Mouse (Mus musculus) MEL (cell line): ENCODE measurements around the gene Atp1b3. TPM values are rescaled to one million over a fixed set of nuclear protein-coding genes. Genes with fewer than 3 reads are reported as not detected.

Experiments
- DNase-seq: peaks from one replicate; pipeline ENCODE4 v3.0.0; 2011; ENCODE audit warnings: low read depth, low spot score
- H3K27ac ChIP-seq: 2 replicates; pipeline ENCODE4 v1.5.1; 2012; ENCODE audit warnings: low read depth, mild to moderate bottlenecking, control low read depth, low read length, moderate library complexity; ENCODE audit not compliant: control insufficient read depth
- H3K27me3 ChIP-seq, 2 experiments: fragments of 150-350 bp in 1 of 2; sonication (generic) in 1 of 2; 2 replicates each; pipeline ENCODE4 v1.6.1; 2012; ENCODE audit warnings: low read length in 2 of 2, mild to moderate bottlenecking in 2 of 2, improper control_type of control experiment in 1 of 2, moderate library complexity in 1 of 2; ENCODE audit not compliant: insufficient read depth in 2 of 2, control insufficient read depth in 1 of 2
- H3K36me3 ChIP-seq, 2 experiments: 2 replicates each; pipeline ENCODE4 v1.6.1; 2012 to 2014; ENCODE audit warnings: low read length in 2 of 2, improper control_type of control experiment in 1 of 2, inconsistent platforms in 1 of 2, mild to moderate bottlenecking in 1 of 2; ENCODE audit not compliant: insufficient read depth in 2 of 2, control insufficient read depth in 1 of 2
- H3K4me1 ChIP-seq, 2 experiments: fragments of 150-350 bp in 1 of 2; sonication (generic) in 1 of 2; 2 replicates each; pipeline ENCODE4 v1.6.1; 2012; ENCODE audit warnings: low read length in 2 of 2, improper control_type of control experiment in 1 of 2, mild to moderate bottlenecking in 1 of 2; ENCODE audit not compliant: insufficient read depth in 2 of 2, control insufficient read depth in 1 of 2
- H3K4me3 ChIP-seq, 2 experiments: fragments of 150-350 bp in 1 of 2; sonication (generic) in 1 of 2; 2 replicates each; pipeline ENCODE4 v1.5.1; 2012; ENCODE audit warnings: low read depth in 2 of 2, low read length in 2 of 2, mild to moderate bottlenecking in 2 of 2, moderate library complexity in 2 of 2, control low read depth in 1 of 2, improper control_type of control experiment in 1 of 2; ENCODE audit not compliant: control insufficient read depth in 1 of 2, insufficient read depth in 1 of 2
- H3K79me2 ChIP-seq: 2 replicates; pipeline ENCODE4 v1.6.1; 2012; ENCODE audit warnings: mild to moderate bottlenecking, low read length, moderate library complexity; ENCODE audit not compliant: control insufficient read depth, poor library complexity, insufficient read depth
- H3K9ac ChIP-seq: 2 replicates; pipeline ENCODE4 v1.6.1; 2012; ENCODE audit warnings: low read depth, mild to moderate bottlenecking, control low read depth, low read length, moderate library complexity; ENCODE audit not compliant: control insufficient read depth, poor library complexity, severe bottlenecking
- H3K9me3 ChIP-seq: fragments of 150-350 bp; sonication (generic); replicated peaks from 2 replicates; pipeline ENCODE4 v1.6.1; 2012; ENCODE audit warnings: mild to moderate bottlenecking, low read length, improper control_type of control experiment, moderate library complexity; ENCODE audit not compliant: insufficient read depth
- CHD1 ChIP-seq: IDR thresholded peaks from 2 replicates; pipeline ENCODE4 v1.6.1; 2012; ENCODE audit warnings: low read depth, mild to moderate bottlenecking, inconsistent platforms, low read length, improper control_type of control experiment
- CTCF ChIP-seq, 3 experiments: IDR thresholded peaks in 2 of 3; conservative IDR thresholded peaks in 1 of 3; 2 replicates each; pipeline ENCODE4 v1.5.1; 2011 to 2012; ENCODE audit warnings: low read length in 3 of 3, low read depth in 2 of 3, mild to moderate bottlenecking in 2 of 3, improper control_type of control experiment in 1 of 3, inconsistent platforms in 1 of 3, mixed read lengths in 1 of 3, moderate library complexity in 1 of 3; ENCODE audit not compliant: control insufficient read depth in 1 of 3, insufficient read depth in 1 of 3, poor library complexity in 1 of 3, severe bottlenecking in 1 of 3
- E2F4 ChIP-seq: IDR thresholded peaks from 2 replicates; pipeline ENCODE4 v1.6.1; 2011; ENCODE audit warnings: low read depth, low read length, improper control_type of control experiment, borderline replicate concordance
- ELF1 ChIP-seq: IDR thresholded peaks from 2 replicates; pipeline ENCODE4 v1.6.1; 2014; ENCODE audit warnings: low read depth, mild to moderate bottlenecking, inconsistent platforms, low read length, improper control_type of control experiment, moderate library complexity
- GATA1 ChIP-seq: IDR thresholded peaks from 2 replicates; pipeline ENCODE4 v1.6.1; 2011; ENCODE audit warnings: low read depth, low read length, improper control_type of control experiment
- HCFC1 ChIP-seq: IDR thresholded peaks from 2 replicates; pipeline ENCODE4 v1.6.1; 2012; ENCODE audit warnings: low read depth, mild to moderate bottlenecking, inconsistent platforms, low read length, improper control_type of control experiment, moderate library complexity
- KAT2A ChIP-seq: conservative IDR thresholded peaks from 2 replicates; pipeline ENCODE4 v1.6.1; 2012; ENCODE audit warnings: low read depth, low read length, improper control_type of control experiment, inconsistent platforms
- MAFK ChIP-seq: IDR thresholded peaks from 2 replicates; pipeline ENCODE4 v1.6.1; 2011; ENCODE audit warnings: low read depth, mild to moderate bottlenecking, low read length, improper control_type of control experiment, borderline replicate concordance
- MAX ChIP-seq: IDR thresholded peaks from 2 replicates; pipeline ENCODE4 v1.6.1; 2011; ENCODE audit warnings: low read length, improper control_type of control experiment
- MYB ChIP-seq: IDR thresholded peaks from 2 replicates; pipeline ENCODE4 v1.6.1; 2011; ENCODE audit warnings: mild to moderate bottlenecking, low read depth, low read length, improper control_type of control experiment
- NRF1 ChIP-seq: IDR thresholded peaks from 2 replicates; pipeline ENCODE4 v1.6.1; 2014; ENCODE audit warnings: low read depth, mild to moderate bottlenecking, inconsistent platforms, low read length, improper control_type of control experiment, moderate library complexity; ENCODE audit not compliant: poor library complexity, insufficient read depth, severe bottlenecking
- POLR2A ChIP-seq, 2 experiments: IDR thresholded peaks; 2 replicates each; pipeline ENCODE4 v1.6.1; 2011 to 2012; ENCODE audit warnings: low read length in 2 of 2, mild to moderate bottlenecking in 2 of 2, control low read depth in 1 of 2, improper control_type of control experiment in 1 of 2, low read depth in 1 of 2, moderate library complexity in 1 of 2; ENCODE audit not compliant: control insufficient read depth in 1 of 2, insufficient read depth in 1 of 2, poor library complexity in 1 of 2
- POLR2AphosphoS2 ChIP-seq: IDR thresholded peaks from 2 replicates; pipeline ENCODE4 v1.6.1; 2011; ENCODE audit warnings: low read length, improper control_type of control experiment
- RAD21 ChIP-seq: IDR thresholded peaks from 2 replicates; pipeline ENCODE4 v1.6.1; 2011; ENCODE audit warnings: mild to moderate bottlenecking, low read depth, low read length, improper control_type of control experiment
- SIN3A ChIP-seq: IDR thresholded peaks from 2 replicates; pipeline ENCODE4 v1.6.1; 2012; ENCODE audit warnings: low read length, improper control_type of control experiment, inconsistent platforms
- SMC3 ChIP-seq: IDR thresholded peaks from 2 replicates; pipeline ENCODE4 v1.6.1; 2011; ENCODE audit warnings: low read depth, low read length, improper control_type of control experiment
- TBP ChIP-seq: IDR thresholded peaks from 2 replicates; pipeline ENCODE4 v1.8.0; 2011; ENCODE audit warnings: low read depth, low read length, improper control_type of control experiment
- USF1 ChIP-seq: IDR thresholded peaks from 2 replicates; pipeline ENCODE4 v1.6.1; 2014; ENCODE audit warnings: low read depth, mild to moderate bottlenecking, inconsistent platforms, low read length, improper control_type of control experiment, moderate library complexity
- USF2 ChIP-seq, 2 experiments: IDR thresholded peaks; 2 replicates each; pipeline ENCODE4 v1.6.1; 2011 to 2012; ENCODE audit warnings: improper control_type of control experiment in 2 of 2, low read length in 2 of 2, borderline replicate concordance in 1 of 2, inconsistent platforms in 1 of 2, low read depth in 1 of 2, mild to moderate bottlenecking in 1 of 2; ENCODE audit not compliant: insufficient read depth in 1 of 2
- ZKSCAN1 ChIP-seq: IDR thresholded peaks from 2 replicates; pipeline ENCODE4 v1.6.1; 2012; ENCODE audit warnings: low read depth, mild to moderate bottlenecking, inconsistent platforms, low read length, improper control_type of control experiment, moderate library complexity
- ZMIZ1 ChIP-seq: IDR thresholded peaks from 2 replicates; pipeline ENCODE4 v1.6.1; 2012; ENCODE audit warnings: low read depth, mild to moderate bottlenecking, inconsistent platforms, low read length, improper control_type of control experiment, moderate library complexity
- ZNF384 ChIP-seq: IDR thresholded peaks from 2 replicates; pipeline ENCODE4 v1.6.1; 2012; ENCODE audit warnings: low read depth, mild to moderate bottlenecking, inconsistent platforms, low read length, improper control_type of control experiment
- polyA plus RNA-seq, 2 experiments: library from polyadenylated mRNA; stranded (reverse) in 1 of 2; unstranded in 1 of 2; fragments of >175 nt in 1 of 2; fragments of >200 nt in 1 of 2; gene quantifications; 2 replicates each; pipeline versions ENCODE4 v1.2.1 to v1.2.4; 2012; ENCODE audit warnings: low replicate concordance in 2 of 2, low read depth in 1 of 2; ENCODE audit not compliant: insufficient read length in 2 of 2, insufficient read depth in 1 of 2, missing spikeins in 1 of 2
- total RNA-seq: library from RNA; depleted of rRNA; stranded (reverse); fragments of 300-350 nt; gene quantifications from 2 replicates; pipeline ENCODE4 v1.2.3, GENCODE M21; 2012

Gene Atp1b3
- total and polyA plus RNA-seq, 3 experiments = 57.8 to 70.6 TPM; not detected in 1

- no peak for TF ChIP-seq MYB
- TF ChIP-seq HCFC1 = 0 out of 2 replicates have a peak, but pooled peaks have one; percentile 8
- TF ChIP-seq KAT2A = no peak
- peak; percentile 50 for TF ChIP-seq MAX
- no peak for TF ChIP-seq SMC3
- no peak for TF ChIP-seq POLR2AphosphoS2
- TF ChIP-seq USF1 = no peak
- TF ChIP-seq USF2 (IDR thresholded peaks at IDR 0.05; ENCODE audit: borderline replicate concordance in 1 of 2, insufficient read depth in 1 of 2, low read depth in 1 of 2, low read length in 2 of 2) = no peak
- TF ChIP-seq GATA1 = no peak
- TF ChIP-seq CTCF (IDR thresholded peaks at IDR 0.05 in 2 of 3, conservative IDR thresholded peaks at IDR 0.05 in 1 of 3; ENCODE audit: control insufficient read depth in 1 of 3, insufficient read depth in 1 of 3, low read depth in 2 of 3, low read length in 3 of 3, poor library complexity in 1 of 3, severe bottlenecking in 1 of 3) = no peak
- TF ChIP-seq MAFK = no peak
- TF ChIP-seq ZMIZ1 = no peak; the same call in 1 of the 2 replicates
- 0 out of 2 replicates have a peak, but pooled peaks have one; percentile 10 for TF ChIP-seq SIN3A
- no peak for TF ChIP-seq RAD21
- TF ChIP-seq ZNF384 = no peak
- TF ChIP-seq E2F4 = no peak
- TF ChIP-seq ZKSCAN1 = no peak
- TF ChIP-seq TBP = no peak
Measured at GRCm38 (mm10) chr9:96363581-96364140, 581 bp downstream of the Atp1b3 start (continued).

- peaks cover 5 to 9% of the 10 kb centered on the region in 2 experiments for H3K4me1 ChIP-seq
- no peaks in the 10 kb centered on the region for H3K27me3 ChIP-seq
- no peak overlapping the region for H3K4me3 ChIP-seq
- H3K9me3 ChIP-seq = no peaks in the 10 kb centered on the region
- peaks cover 54% of the 10 kb centered on the region for H3K79me2 ChIP-seq
- H3K36me3 ChIP-seq = peaks cover 0 to 23% of the 10 kb centered on the region in 2 experiments; a peak in 2 of 4 replicates
- DNase-seq = no peak
- TF ChIP-seq MYB (no peak), NRF1 (no peak), ELF1 (no peak), CHD1 (no peak), E2F4 (no peak), POLR2A (IDR thresholded peaks at IDR 0.05; ENCODE audit: control insufficient read depth in 1 of 2, insufficient read depth in 1 of 2, low read depth in 1 of 2, low read length in 2 of 2, poor library complexity in 1 of 2) (no peak)
- no peak overlapping the region for H3K27ac ChIP-seq
- no peak overlapping the region for H3K9ac ChIP-seq
Measured at GRCm38 (mm10) chr9:96360056-96360455, 4.2 kb downstream of the Atp1b3 start.
